Mouse (Mus musculus) thymus, postnatal 4 days (tissue): ENCODE measurements around the gene Mettl9.

Source experiments
- DNase-seq: peaks from one replicate; pipeline ENCODE4 v3.0.0; 2021

The Mettl9 gene

DNA sequence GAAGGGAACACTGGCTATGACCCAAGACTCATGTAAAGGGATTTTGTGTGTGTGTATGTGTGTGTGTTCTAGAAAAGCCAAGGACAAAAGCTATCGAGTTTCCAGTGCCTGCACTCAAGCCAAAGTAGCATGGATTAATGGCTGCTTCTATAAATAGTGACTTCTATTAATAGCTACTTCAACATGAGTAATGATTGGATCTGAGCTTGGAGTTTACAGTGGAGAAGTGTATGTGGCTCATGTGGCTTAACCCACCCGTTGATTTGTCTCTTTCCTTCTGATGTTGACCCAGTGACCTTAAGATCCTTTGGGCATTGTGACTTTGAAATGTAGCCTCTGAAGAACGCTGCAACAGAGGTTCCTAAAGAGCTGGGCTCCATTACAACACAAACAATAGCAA is 77.1 kb downstream of the Mettl9 start:
- no peak for DNase-seq

DNA sequence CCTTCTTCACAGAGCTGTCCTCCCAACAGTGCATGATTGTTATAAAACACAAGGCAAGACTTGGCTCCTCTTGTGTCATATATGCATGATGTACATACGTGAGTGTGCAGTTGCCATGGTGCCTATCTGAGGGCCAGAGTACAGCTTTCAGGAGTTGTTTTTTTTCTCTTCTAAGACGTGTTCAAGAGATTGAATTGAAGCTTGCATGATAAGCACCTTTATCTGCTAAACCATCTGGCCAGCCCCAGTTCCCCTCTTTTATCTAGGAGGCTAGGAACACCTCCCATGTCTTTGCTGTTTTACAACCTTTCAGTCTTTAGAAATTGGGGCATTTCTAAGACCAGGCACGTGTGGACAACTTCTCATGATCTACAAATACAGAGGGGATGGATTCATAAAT is 77.5 kb downstream of the Mettl9 start:
- DNase-seq: no peak

DNA sequence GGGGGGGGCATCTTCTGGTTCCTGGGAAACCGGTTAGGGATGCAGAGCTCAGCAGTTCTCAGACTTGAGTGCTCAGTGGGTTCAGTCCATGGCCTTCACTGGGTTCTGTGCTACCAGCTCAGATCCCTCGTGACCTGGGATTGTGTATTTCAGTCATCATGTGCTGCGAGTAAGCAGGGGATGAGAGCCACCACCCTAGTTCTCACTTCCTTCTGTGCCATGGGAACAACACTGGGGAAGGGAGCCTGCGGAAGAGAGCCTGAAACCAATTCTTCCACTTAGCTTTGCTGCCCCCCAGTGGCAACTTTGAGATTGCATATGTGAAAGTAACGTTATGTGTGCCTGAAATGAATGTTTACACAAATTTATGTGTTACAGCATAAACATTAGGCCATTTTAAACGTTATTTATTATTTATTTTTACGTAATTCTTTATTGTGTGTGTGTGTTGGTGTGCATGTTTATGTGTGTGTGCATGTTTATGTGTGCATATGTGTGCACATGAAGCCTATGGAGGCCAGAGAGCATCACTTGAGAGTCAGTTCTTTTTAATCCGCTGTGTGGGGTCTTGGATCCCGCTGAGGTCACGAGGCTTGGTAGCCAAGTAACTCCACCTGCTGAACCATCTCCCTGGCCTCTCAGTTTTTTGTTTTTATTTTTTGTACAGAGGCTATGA is 86.0 kb downstream of the Mettl9 start:
- DNase-seq: peak; percentile 83
